Mouse (Mus musculus): ENCODE data around the gene Gm49320. TPM values are rescaled to one million over a fixed set of nuclear protein-coding genes. Genes with fewer than 3 reads are reported as not detected.

Gm49320 gene
- polyA plus RNA-seq, 1 experiment, result 2.6 TPM

- no peak for TF ChIP-seq POLR2A (IDR thresholded peaks at IDR 0.05; ENCODE audit: control insufficient read depth, extremely low read depth, insufficient read depth, low read length, poor library complexity)
- no peak for TF ChIP-seq CTCF (IDR thresholded peaks at IDR 0.05; ENCODE audit: borderline replicate concordance, control insufficient read depth, extremely low read depth, insufficient read depth, low read length, poor library complexity)
- Histone ChIP-seq H3K4me1 (replicated peaks; ENCODE audit: control insufficient read depth, insufficient read depth, low read length) (peaks cover 31% of the 10 kb centered on the region), H3K36me3 (ENCODE audit: control insufficient read depth, insufficient read depth, low read length) (no peaks in the 10 kb centered on the region), H3K27me3 (ENCODE audit: control insufficient read depth, insufficient read depth, low read length) (peaks cover 10% of the 10 kb centered on the region; the same call in 1 of the 2 replicates), H3K27ac (ENCODE audit: control insufficient read depth, insufficient read depth, low read length) (no peak overlapping the region), H3K4me3 (ENCODE audit: control insufficient read depth, insufficient read depth, low read length) (peak overlapping the region; percentile 43)
- peak; percentile 61 for DNase-seq
- 2% methylated on average over 33 of the region's 33 CpGs for WGBS
Observed at GRCm38 (mm10) chr8:4214006-4214980, 24.4 kb upstream of the Gm49320 start.

GRCm38 (mm10) chr8:4216296-4216695, 22.4 kb upstream of the Gm49320 start:
- Histone ChIP-seq H3K36me3 (ENCODE audit: control insufficient read depth, insufficient read depth, low read length) (no peaks in the 10 kb centered on the region), H3K27me3 (ENCODE audit: control insufficient read depth, insufficient read depth, low read length) (peaks cover 10% of the 10 kb centered on the region; the same call in 1 of the 2 replicates), H3K4me3 (ENCODE audit: control insufficient read depth, insufficient read depth, low read length) (no peak overlapping the region), H3K4me1 (replicated peaks; ENCODE audit: control insufficient read depth, insufficient read depth, low read length) (peaks cover 31% of the 10 kb centered on the region), H3K27ac (ENCODE audit: control insufficient read depth, insufficient read depth, low read length) (no peak overlapping the region)
- WGBS, result 48% methylated on average over 18 of the region's 18 CpGs
- TF ChIP-seq CTCF (IDR thresholded peaks at IDR 0.05; ENCODE audit: borderline replicate concordance, control insufficient read depth, extremely low read depth, insufficient read depth, low read length, poor library complexity), result no peak
- TF ChIP-seq POLR2A (IDR thresholded peaks at IDR 0.05; ENCODE audit: control insufficient read depth, extremely low read depth, insufficient read depth, low read length, poor library complexity), result no peak
- no peak for DNase-seq

GRCm38 (mm10) chr8:4216791-4217621, 21.7 kb upstream of the Gm49320 start, which contains the start of gene Prr36:
Prr36 (minus strand) TSS chr8:4217459.
- H3K27me3 ChIP-seq (ENCODE audit: control insufficient read depth, insufficient read depth, low read length), result peaks cover 10% of the 10 kb centered on the region; the same call in 1 of the 2 replicates
- 5% methylated on average over 44 of the region's 44 CpGs for WGBS
- peak within 1 kb of the TSS; percentile 12 for H3K4me3 ChIP-seq (ENCODE audit: control insufficient read depth, insufficient read depth, low read length)
- H3K36me3 ChIP-seq (ENCODE audit: control insufficient read depth, insufficient read depth, low read length), result no peaks in the 10 kb centered on the region
- no peak within 1 kb of the TSS for H3K27ac ChIP-seq (ENCODE audit: control insufficient read depth, insufficient read depth, low read length)
- no peak for DNase-seq
- peaks cover 31% of the 10 kb centered on the region for H3K4me1 ChIP-seq (replicated peaks; ENCODE audit: control insufficient read depth, insufficient read depth, low read length)
- TF ChIP-seq CTCF (IDR thresholded peaks at IDR 0.05; ENCODE audit: borderline replicate concordance, control insufficient read depth, extremely low read depth, insufficient read depth, low read length, poor library complexity), result no peak
- TF ChIP-seq POLR2A (IDR thresholded peaks at IDR 0.05; ENCODE audit: control insufficient read depth, extremely low read depth, insufficient read depth, low read length, poor library complexity), result no peak

GRCm38 (mm10) chr8:4219617-4220016, 19.0 kb upstream of the Gm49320 start:
- no peak overlapping the region for H3K4me3 ChIP-seq (ENCODE audit: control insufficient read depth, insufficient read depth, low read length)
- 97% methylated on average over 3 of the region's 3 CpGs for WGBS
- TF ChIP-seq POLR2A (IDR thresholded peaks at IDR 0.05; ENCODE audit: control insufficient read depth, extremely low read depth, insufficient read depth, low read length, poor library complexity) (no peak), CTCF (IDR thresholded peaks at IDR 0.05; ENCODE audit: borderline replicate concordance, control insufficient read depth, extremely low read depth, insufficient read depth, low read length, poor library complexity) (no peak)
- no peak for DNase-seq
- no peaks in the 10 kb centered on the region for H3K36me3 ChIP-seq (ENCODE audit: control insufficient read depth, insufficient read depth, low read length)
- peaks cover 10% of the 10 kb centered on the region for H3K4me1 ChIP-seq (replicated peaks; ENCODE audit: control insufficient read depth, insufficient read depth, low read length)
- peaks cover 10% of the 10 kb centered on the region; the same call in 1 of the 2 replicates for H3K27me3 ChIP-seq (ENCODE audit: control insufficient read depth, insufficient read depth, low read length)
- no peak overlapping the region for H3K27ac ChIP-seq (ENCODE audit: control insufficient read depth, insufficient read depth, low read length)

- H3K27me3 ChIP-seq (ENCODE audit: control insufficient read depth, insufficient read depth, low read length), result peaks cover 5% of the 10 kb centered on the region; the same call in 1 of the 2 replicates
- H3K36me3 ChIP-seq (ENCODE audit: control insufficient read depth, insufficient read depth, low read length), result no peaks in the 10 kb centered on the region
- TF ChIP-seq CTCF (IDR thresholded peaks at IDR 0.05; ENCODE audit: borderline replicate concordance, control insufficient read depth, extremely low read depth, insufficient read depth, low read length, poor library complexity) (no peak), POLR2A (IDR thresholded peaks at IDR 0.05; ENCODE audit: control insufficient read depth, extremely low read depth, insufficient read depth, low read length, poor library complexity) (no peak)
- peaks cover 2% of the 10 kb centered on the region for H3K4me1 ChIP-seq (replicated peaks; ENCODE audit: control insufficient read depth, insufficient read depth, low read length)
- no peak for DNase-seq
- H3K27ac ChIP-seq (ENCODE audit: control insufficient read depth, insufficient read depth, low read length), result no peak overlapping the region
- H3K4me3 ChIP-seq (ENCODE audit: control insufficient read depth, insufficient read depth, low read length), result no peak overlapping the region
Observed at GRCm38 (mm10) chr8:4222059-4222458, 16.6 kb upstream of the Gm49320 start.

- TF ChIP-seq POLR2A (IDR thresholded peaks at IDR 0.05; ENCODE audit: control insufficient read depth, extremely low read depth, insufficient read depth, low read length, poor library complexity) (no peak), CTCF (IDR thresholded peaks at IDR 0.05; ENCODE audit: borderline replicate concordance, control insufficient read depth, extremely low read depth, insufficient read depth, low read length, poor library complexity) (no peak)
- Histone ChIP-seq H3K27ac (ENCODE audit: control insufficient read depth, insufficient read depth, low read length) (no peak overlapping the region), H3K4me1 (replicated peaks; ENCODE audit: control insufficient read depth, insufficient read depth, low read length) (no peaks in the 10 kb centered on the region), H3K36me3 (ENCODE audit: control insufficient read depth, insufficient read depth, low read length) (no peaks in the 10 kb centered on the region), H3K4me3 (ENCODE audit: control insufficient read depth, insufficient read depth, low read length) (no peak overlapping the region), H3K27me3 (ENCODE audit: control insufficient read depth, insufficient read depth, low read length) (no peaks in the 10 kb centered on the region; the same call in 1 of the 2 replicates)
- DNase-seq, result no peak
- 65% methylated on average over 4 of the region's 4 CpGs for WGBS
Observed at GRCm38 (mm10) chr8:4226323-4226722, 12.3 kb upstream of the Gm49320 start.

Measured in thymus, adult 2 months (tissue).